Mouse (Mus musculus) ES-E14 (cell line): Measurements from ENCODE around the gene Map3k5.

Experiments
- HCFC1 ChIP-seq: IDR thresholded peaks from 2 replicates; pipeline ENCODE4 v1.6.1; 2012; ENCODE audit warnings: low read length, inconsistent platforms, borderline replicate concordance; ENCODE audit not compliant: insufficient read depth
- MAFK ChIP-seq: IDR thresholded peaks from 2 replicates; pipeline ENCODE4 v1.6.1; 2014; ENCODE audit warnings: mild to moderate bottlenecking, low read depth, low read length, inconsistent platforms; ENCODE audit not compliant: insufficient read depth
- ZNF384 ChIP-seq: IDR thresholded peaks from 2 replicates; pipeline ENCODE4 v1.6.1; 2012; ENCODE audit warnings: low read depth, low read length, inconsistent platforms

- no peak for TF ChIP-seq ZNF384
- no peak for TF ChIP-seq HCFC1
- no peak for TF ChIP-seq MAFK
Observed at GRCm38 (mm10) chr10:20092371-20092770, 158.1 kb downstream of the Map3k5 start.
